Mouse (Mus musculus): ENCODE results near the gene Myo7a.

Myo7a gene

DNA sequence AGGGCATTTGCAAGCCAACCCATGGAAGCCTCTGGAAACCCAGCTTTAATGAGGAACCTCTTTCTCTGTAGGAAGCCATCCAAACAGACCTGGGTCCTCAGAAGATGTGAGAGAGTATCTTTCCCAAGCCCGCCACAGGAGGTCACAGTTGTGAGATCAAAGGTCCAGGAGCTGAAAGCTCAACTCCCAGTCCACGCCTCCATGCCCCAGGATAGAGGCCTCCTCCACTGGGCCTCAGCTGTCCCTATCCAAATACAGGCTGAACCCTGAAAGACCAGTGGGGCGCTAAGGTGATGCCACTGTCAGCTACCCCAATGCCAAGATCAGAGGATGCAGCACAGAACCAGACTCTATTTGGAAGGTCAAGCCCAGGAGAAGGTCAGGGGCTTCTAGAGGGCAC lies 23.3 kb upstream of the Myo7a start:
- in situ Hi-C loops (cut with MboI, MseI): loop anchor here in 1 of 2 experiments (10.0 kb wide), 1 partner anchor 612 kb away; no protein-coding TSS in a partner anchor

- in situ Hi-C loops (cut with MboI, MseI): loop anchor here in 1 of 2 experiments (10.0 kb wide), 1 partner anchor 613 kb away; no protein-coding TSS in a partner anchor
Measured at GRCm38 (mm10) chr7:98142247-98142646, 22.9 kb upstream of the Myo7a start.

DNA sequence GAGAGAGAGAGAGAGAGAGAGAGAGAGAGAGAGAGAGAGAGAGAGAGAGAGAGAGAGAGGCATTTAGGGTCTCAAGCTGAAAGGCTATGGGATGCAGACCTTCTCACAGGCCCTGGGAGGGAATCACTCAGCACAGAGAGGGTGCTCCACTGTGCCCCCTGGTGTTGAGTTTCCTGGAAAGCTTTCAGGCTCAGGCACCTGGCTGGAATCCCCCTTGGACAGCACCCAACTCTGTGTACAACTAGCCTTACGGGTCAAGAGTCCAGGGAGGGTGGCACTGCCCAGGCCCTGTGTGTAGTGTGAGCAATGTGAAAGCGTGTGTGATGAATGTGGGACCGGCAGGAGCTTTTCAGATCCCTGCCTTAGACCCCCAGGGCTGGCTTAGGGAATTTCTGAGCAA lies 21.9 kb upstream of the Myo7a start:
- in situ Hi-C loops (cut with MboI, MseI): loop anchor here in 1 of 2 experiments (10.0 kb wide), 1 partner anchor 614 kb away; no protein-coding TSS in a partner anchor

DNA sequence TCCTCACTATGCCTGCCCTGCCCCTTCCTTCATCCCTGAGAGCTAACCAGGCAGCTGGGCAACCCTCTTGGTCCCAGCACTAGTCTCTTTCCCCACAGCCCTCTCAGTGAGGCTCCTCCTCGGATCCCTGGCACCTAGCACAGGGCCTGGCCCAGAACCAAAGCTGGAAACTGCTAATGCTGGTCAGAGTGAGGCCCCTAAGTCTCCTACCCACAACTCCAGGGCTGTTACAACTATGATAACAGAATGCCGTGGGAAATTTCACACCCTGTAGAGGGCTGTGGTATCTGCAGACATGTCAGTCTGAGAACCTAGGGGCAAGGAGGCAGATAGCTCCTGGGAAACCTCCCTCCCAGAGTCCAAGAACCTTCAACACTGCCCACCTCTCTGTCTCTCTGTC lies 21.3 kb upstream of the Myo7a start:
- in situ Hi-C loops (cut with MboI, MseI): loop anchor here in 1 of 2 experiments (10.0 kb wide), 1 partner anchor 614 kb away; no protein-coding TSS in a partner anchor

GRCm38 (mm10) chr7:98139216-98139615 lies 19.9 kb upstream of the Myo7a start:
- in situ Hi-C loops (cut with MboI, MseI): no loop called here

GRCm38 (mm10) chr7:98137995-98138394 lies 18.7 kb upstream of the Myo7a start:
- in situ Hi-C loops (cut with MboI, MseI): no loop called here

DNA sequence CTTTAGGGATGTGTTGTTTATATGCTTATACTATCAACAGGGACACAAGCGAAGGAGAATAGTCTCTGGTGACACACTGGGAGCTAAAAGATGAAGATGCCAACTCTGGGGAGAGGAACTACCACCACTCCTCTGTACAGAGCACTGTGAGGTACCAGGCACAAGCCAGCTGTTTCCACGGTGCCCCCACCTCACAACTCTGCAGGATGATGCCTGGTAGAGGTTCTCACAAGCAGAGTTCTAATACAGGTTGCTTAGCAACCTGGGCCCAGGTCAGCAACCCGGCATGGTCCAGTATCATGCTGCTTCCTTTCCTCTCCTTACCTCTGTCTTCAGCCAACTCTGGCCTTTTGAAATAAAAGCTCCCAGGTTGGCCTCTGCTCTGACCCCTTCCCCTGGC lies 18.3 kb upstream of the Myo7a start:
- in situ Hi-C loops (cut with MboI, MseI): no loop called here

DNA sequence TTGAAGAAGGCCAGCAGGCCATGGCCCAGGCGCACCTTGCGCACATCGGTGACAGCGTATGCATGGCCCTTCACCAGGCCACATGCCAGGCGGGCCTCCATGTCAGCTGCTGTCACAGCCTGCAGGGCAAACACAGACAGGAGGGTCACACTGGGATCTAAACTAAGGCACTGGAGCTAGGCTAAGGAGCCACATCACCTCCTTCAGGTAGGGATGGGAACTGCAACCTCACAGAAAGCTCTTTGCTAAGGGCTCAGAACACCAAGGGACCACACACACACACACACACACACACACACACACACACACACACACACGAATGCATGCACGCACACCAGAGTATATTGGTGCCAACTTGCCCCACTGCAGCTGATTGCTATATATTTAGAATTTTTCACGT lies 12.4 kb upstream of the Myo7a start:
- in situ Hi-C loops (cut with MboI, MseI): no loop called here

DNA sequence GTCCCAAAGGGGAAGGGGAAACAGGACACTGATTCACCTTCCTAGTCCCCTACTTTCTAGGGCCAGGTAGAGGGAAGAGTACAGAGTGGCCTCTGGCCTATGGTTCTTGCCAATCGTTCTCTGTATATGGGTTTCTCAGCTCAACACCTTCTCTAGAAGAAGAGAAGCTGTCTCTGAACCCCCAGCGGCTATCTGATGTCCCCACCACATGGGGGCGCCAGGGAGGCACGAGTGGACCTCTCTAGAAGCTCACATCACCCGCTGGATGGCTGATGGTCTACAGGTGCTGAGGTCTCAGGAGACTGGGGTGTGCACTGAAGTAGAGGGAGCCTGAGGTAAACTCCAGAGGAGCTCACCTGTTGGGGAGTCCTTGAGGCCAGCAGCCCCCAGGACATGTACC lies 6.1 kb upstream of the Myo7a start:
- in situ Hi-C loops (cut with MboI, MseI): no loop called here

GRCm38 (mm10) chr7:98124701-98125100 lies 5.4 kb upstream of the Myo7a start:
- in situ Hi-C loops (cut with MboI, MseI): loop anchor here (5.0 kb wide), 1 partner anchor 377 kb away; no protein-coding TSS in a partner anchor

- in situ Hi-C loops (cut with MboI, MseI): loop anchor here (5.0 kb wide), 1 partner anchor 374 kb away; no protein-coding TSS in a partner anchor
Measured at GRCm38 (mm10) chr7:98121673-98122072, 2.3 kb upstream of the Myo7a start.

DNA sequence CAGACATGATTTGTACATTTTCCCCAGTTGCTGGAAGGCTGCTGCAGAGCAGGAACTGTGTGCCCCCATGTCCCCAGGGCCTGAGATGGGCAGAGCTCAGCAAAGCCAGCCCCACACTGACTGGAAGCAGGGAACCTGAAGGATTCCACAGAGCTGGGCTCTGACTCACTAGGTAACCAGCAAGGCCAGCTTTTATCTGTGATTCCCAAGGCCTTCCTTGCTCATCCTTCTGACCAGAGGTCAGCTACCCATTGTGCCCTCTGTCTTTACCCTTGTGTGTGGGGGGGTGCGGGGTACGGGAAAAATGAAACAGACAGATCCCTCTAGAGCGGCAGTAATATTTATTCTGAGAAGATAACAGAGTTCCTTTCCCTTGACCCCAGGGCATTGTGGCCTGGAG lies 1.9 kb upstream of the Myo7a start:
- in situ Hi-C loops (cut with MboI, MseI): loop anchor here (5.0 kb wide), 1 partner anchor 374 kb away; no protein-coding TSS in a partner anchor

DNA sequence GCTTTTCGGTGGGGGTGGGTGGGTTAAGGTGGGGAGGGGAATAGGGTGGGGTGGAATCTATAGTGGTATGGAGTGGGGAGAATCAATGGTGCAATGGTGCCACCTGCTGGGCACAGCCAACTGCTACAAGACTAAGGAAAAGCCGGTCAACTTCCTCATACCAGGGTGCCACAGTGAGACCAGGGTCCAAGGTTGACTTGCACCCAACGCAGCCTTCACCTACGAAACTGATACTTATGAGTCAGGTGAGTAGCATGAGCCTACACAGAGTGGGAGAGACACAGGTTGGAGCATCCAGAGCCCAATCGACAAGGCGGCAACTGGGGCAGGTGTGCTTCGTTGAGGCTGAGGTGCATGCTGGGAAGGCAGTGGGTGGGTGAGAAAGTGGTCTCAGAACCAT lies 1.0 kb upstream of the Myo7a start:
- in situ Hi-C loops (cut with MboI, MseI): loop anchor here (5.0 kb wide), 1 partner anchor 373 kb away; no protein-coding TSS in a partner anchor

- in situ Hi-C loops (cut with MboI, MseI): loop anchor here (5.0 kb wide), 2 partner anchors 53 to 373 kb away; no protein-coding TSS in a partner anchor
Measured at GRCm38 (mm10) chr7:98119961-98120232, 573 bp upstream of the Myo7a start.

DNA sequence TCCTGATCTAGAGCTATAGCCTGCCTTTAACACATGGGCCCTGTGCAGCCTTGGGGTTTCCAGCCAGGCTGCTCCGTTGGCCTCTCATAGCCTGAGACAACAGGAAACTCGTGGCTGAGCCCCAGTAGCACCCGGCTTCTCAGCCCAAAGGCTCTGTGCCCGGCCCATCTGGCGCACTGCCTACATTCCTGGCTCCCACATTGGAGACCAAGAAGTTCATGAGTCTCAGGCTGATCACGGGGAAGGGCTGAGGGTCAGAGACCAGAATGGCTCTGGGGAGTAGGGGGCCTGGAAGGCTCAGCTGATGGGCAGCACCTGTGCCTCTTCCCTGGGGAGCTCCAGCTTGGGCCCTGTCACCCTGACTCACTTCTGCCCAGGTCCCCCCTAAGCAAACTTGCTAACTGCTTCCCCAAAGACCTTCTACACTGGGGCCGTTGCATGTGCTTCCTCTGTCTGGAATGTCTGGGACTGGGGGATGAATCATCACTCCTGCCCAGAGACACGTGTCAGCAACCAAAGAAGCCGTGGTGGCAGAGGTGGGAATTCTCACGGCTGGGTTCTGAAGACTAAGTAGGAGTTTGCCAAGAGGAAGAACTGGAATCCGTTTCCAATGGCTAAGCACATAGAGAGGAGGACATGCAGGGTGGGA lies 2.2 kb downstream of the Myo7a start:
- in situ Hi-C loops (cut with MboI, MseI): loop anchor here (5.0 kb wide), 1 partner anchor 50 kb away; no protein-coding TSS in a partner anchor

- in situ Hi-C loops (cut with MboI, MseI): loop anchor here (5.0 kb wide), 1 partner anchor 47 kb away; no protein-coding TSS in a partner anchor
Measured at GRCm38 (mm10) chr7:98114656-98115055, 4.7 kb downstream of the Myo7a start.

DNA sequence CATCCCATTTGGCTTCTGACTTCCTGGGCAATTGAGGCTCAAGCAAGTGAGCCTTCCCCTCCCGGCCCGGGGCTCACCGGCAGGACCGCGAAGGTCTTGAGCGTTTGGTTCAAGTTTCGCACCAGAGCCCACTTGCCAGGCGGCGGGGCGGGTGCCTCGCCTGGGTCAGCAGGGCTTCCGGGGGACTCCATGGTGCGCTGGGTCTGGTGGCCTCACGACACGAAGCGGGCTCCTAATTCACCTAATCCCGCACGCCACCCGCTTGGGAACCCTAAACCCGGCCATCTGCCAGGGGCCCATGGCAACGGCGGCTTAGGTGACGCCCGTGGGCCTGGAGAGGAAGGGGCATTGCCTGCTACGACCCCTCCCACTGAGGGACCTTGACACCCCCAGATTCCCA lies 8.1 kb downstream of the Myo7a start:
- in situ Hi-C loops (cut with MboI, MseI): no loop called here

- in situ Hi-C loops (cut with MboI, MseI): loop anchor here in 1 of 2 experiments (10.0 kb wide), 1 partner anchor 585 kb away; no protein-coding TSS in a partner anchor
Measured at GRCm38 (mm10) chr7:98109771-98110170, 9.6 kb downstream of the Myo7a start.

DNA sequence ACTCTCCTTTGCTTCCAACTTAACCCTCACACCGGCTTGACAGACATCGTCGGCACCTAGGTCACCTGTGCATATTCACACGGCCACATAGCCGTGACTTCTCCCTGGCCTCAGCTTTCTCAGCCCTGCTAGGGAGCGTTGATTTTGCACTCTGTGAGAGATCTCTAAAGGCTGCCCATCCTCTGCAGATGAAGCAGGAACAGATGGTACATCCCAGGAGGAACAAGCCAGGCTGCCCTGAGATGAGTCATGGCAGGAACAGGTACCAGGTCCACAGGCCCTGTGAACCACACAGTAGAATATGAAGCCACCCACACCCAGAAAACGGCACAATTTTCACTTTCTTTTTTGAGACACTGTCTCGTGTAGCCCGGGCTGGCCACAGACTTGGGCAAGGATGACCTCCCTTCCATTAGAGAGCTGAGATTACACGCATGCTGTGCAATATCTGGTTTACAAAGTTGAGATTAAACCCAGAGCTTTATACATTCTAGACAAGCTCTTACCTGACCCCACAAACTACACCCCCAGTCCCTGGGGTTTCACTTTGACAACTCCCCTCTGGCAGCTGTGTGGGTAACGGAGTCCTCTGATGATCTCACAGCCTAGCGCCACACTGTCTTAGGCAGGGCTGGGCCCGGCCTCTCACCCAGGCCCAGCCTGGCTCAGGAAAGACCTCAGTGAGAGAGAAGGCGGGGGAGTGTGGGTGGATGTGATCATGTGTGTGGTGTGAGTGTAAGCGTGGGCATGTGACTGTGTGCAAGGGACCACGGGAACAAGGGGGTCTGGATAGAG lies 10.5 kb downstream of the Myo7a start:
- in situ Hi-C loops (cut with MboI, MseI): loop anchor here in 1 of 2 experiments (10.0 kb wide), 1 partner anchor 586 kb away; no protein-coding TSS in a partner anchor

DNA sequence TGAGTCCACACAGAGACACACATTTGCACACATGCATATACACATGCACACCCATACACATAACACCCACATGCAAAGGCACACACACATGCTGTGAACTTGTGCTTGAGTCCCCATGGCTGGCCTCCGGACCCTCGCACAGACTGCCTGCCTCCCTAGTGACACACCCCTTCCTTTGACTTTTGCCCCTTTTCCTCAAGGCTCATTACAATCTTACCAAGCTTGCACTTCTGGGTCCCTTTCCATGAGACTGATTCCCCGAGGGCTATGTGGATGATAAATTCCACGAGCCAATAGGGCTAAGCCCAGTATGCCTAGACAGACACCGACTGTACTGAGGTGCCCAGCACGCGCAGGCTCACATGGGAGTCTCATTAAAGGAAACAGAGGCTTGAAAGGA lies 13.1 kb downstream of the Myo7a start:
- in situ Hi-C loops (cut with MboI, MseI): loop anchor here in 1 of 2 experiments (10.0 kb wide), 1 partner anchor 589 kb away; no protein-coding TSS in a partner anchor

- in situ Hi-C loops (cut with MboI, MseI): loop anchor here in 1 of 2 experiments (10.0 kb wide), 1 partner anchor 590 kb away; no protein-coding TSS in a partner anchor
Measured at GRCm38 (mm10) chr7:98104481-98105435, 14.6 kb downstream of the Myo7a start.
